Mouse (Mus musculus) gastrocnemius, postnatal 14 days (tissue): ENCODE measurements around the gene Ptgs2. TPM values are rescaled to one million over a fixed set of nuclear protein-coding genes. Genes with fewer than 3 reads are reported as not detected.

ENCODE experiments used
- DNase-seq: peaks from one replicate; pipeline ENCODE4 v3.0.0; 2021; ENCODE audit warnings: mixed read lengths
- intact Hi-C: fragments of 180-260 bp; cut with DNase I; formaldehyde crosslinking; loops from one replicate; pipeline ENCODE4 v1.15.1; 2025; ENCODE audit warnings: low total_unique reads
- long read RNA-seq, 2 experiments: library from polyadenylated mRNA; stranded (forward); transcript quantifications; one replicate each; pipeline ENCODE4 v2.0.0; 2021
- total RNA-seq, 2 experiments: library from RNA; stranded (reverse); gene quantifications; 2 replicates each; pipeline ENCODE4 v1.2.3; 2021

The Ptgs2 gene
- under 1 TPM; 0.27 to 0.31 TPM for total RNA-seq
- long read RNA-seq, experiment 1 = 0 reads
- long read RNA-seq, experiment 2 = 0 reads

DNA sequence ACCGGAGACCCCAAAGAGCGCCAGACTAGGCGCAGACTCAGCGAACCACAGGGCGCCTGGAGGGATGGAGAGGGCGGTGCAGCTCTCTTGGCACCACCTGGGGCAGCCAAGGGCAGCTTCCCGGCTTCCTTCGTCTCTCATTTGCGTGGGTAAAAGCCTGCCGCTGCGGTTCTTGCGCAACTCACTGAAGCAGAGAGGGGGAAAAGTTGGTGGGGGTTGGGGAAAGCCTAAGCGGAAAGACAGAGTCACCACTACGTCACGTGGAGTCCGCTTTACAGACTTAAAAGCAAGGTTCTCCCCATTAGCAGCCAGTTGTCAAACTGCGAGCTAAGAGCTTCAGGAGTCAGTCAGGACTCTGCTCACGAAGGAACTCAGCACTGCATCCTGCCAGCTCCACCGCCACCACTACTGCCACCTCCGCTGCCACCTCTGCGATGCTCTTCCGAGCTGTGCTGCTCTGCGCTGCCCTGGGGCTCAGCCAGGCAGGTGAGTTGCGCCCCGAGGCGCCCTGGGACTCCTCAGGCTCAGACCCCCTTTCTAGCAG lies at the start of gene Ptgs2:
TSS of gene Ptgs2 (plus strand) at position 242 of the 544 bp plus-strand sequence.
- intact Hi-C loops = no loop called here

DNA sequence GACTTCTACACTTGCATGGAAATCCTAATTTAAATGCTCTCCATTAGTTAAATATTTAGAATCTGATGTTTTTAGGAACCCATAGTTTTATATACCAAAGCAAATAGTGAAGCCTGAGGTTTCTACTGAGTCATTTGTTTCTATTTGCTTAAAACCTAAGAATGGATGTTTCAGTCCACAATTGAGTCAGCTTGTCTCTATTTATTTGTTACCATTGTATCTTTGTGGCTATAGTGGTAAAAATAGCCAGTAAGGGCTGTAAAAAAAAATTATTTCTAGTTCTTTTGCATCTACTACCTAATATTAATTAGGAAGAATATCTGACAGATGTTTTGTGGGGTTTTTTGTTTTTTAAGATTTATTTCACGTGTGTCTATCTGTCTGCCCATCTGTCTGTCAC lies 49.6 kb upstream of the Ptgs2 start:
- no peak for DNase-seq
- intact Hi-C loops = no loop called here

More for the DNA sequence above, at the start of gene Ptgs2:
- peak; percentile 42 for DNase-seq

DNA sequence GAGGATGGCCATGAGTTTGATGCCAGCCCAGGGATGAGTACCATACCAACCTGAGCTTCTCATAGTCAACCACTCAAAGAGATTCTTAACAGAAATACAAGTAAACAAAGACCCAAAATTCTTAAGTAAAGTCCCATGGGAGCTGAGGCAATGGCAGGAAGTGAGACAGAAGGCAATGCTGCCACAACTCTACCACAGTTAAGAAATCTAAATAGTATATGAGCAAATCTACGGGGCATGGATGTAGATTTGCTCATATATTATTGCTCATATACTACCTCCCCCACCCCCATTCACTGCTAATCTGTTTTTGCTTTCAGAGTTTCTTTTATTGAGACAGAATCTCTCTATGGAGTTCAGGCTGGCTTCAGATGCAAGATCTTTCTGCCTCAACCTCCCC lies 34.1 kb upstream of the Ptgs2 start:
- intact Hi-C loops = no loop called here

GRCm38 (mm10) chr1:150072880-150073279 lies 27.0 kb upstream of the Ptgs2 start:
- intact Hi-C loops = no loop called here
- DNase-seq = no peak

More for the DNA sequence above, 34.1 kb upstream of the Ptgs2 start:
- no peak for DNase-seq

GRCm38 (mm10) chr1:150074609-150075008 lies 25.2 kb upstream of the Ptgs2 start:
- DNase-seq = no peak
- intact Hi-C loops = no loop called here

DNA sequence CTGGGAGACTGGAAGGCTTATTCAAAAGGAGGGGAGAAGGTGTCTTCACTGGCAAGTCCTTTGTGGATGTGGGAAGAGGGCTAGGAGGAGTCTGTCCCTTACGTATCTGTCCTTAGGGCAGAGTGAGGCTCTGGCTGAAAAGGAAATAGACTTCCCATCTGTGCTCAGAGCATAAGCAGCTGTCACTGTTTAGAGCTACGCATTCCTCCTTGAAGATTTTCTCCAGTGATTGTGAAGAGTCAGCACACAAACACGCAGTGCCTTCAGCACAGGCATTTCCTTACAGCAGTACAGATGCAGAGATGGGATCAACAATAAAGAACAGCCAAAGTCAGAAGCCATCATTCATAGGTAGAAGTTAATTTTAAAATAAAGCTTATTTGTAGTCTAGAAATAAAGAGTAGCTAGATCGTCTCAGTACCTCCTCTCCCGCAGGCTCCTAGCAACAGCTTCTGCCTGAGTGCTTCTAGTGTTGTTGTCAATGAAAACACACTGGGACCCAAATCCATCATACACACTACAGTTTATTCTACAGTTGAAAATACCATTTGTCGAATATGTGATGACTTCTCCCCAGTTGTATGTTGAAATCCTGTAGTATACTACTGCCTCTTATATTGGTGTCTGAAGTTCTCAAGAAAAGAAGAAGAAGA lies 10.7 kb upstream of the Ptgs2 start:
- intact Hi-C loops = no loop called here
- DNase-seq = no peak

GRCm38 (mm10) chr1:150090229-150090628 lies 9.6 kb upstream of the Ptgs2 start:
- intact Hi-C loops = no loop called here
- no peak for DNase-seq

GRCm38 (mm10) chr1:150097036-150097435 lies 2.8 kb upstream of the Ptgs2 start:
- no peak for DNase-seq
- intact Hi-C loops = no loop called here

DNA sequence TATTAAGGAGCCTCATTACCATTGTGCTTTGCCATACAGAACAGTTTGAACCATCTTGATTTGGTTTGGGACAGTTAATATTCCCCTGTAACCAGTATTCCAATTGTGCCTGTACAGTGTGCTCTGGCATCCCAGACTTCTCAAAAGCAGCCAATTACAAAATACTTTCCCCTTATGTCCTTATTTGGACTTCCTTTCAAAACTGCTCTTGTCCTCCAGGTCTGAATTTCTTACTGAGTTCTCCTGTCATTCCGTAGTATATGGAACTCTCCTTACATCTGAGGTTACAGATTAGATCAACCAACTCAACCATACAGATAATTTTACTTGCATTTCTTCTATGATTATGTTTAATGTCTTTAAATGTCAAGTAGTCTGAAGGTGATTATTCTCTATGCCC lies 2.1 kb upstream of the Ptgs2 start:
- intact Hi-C loops = no loop called here
- no peak for DNase-seq

GRCm38 (mm10) chr1:150099374-150099773 lies 457 bp upstream of the Ptgs2 start:
- intact Hi-C loops = no loop called here
- DNase-seq = no peak

DNA sequence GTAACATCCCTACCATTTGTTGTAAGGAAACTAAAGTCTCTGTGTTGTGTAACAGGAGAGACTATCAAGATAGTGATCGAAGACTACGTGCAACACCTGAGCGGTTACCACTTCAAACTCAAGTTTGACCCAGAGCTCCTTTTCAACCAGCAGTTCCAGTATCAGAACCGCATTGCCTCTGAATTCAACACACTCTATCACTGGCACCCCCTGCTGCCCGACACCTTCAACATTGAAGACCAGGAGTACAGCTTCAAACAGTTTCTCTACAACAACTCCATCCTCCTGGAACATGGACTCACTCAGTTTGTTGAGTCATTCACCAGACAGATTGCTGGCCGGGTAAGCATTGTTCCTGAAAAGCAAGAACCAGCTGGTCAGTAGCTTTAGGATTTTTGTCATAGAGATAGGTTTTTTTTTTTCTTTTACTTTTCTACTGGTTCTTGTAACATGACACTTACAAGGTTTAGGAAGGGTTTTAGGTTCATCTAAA lies 4.4 kb downstream of the Ptgs2 start:
- intact Hi-C loops = no loop called here

GRCm38 (mm10) chr1:150106736-150107135 lies 6.9 kb downstream of the Ptgs2 start:
- intact Hi-C loops = no loop called here

More for the DNA sequence above, 4.4 kb downstream of the Ptgs2 start:
- DNase-seq = no peak

DNA sequence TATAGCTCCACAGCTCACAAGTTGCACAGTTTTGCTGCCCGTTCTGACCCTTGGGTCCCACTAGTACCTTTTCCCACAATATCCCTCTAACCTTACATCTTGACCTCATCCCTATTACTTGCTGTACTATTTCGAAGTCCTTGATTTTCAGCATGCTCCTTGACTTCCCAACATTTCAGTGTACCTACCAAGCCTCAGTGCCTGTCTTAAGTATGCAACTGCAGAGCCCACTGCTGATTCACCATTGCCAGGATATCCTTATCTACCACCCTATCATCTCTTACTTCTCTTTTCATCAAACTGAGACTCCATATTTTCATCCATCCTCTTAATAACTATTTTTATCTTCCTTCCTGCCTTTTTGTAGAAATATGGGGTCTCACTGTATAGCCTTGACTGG lies 9.8 kb downstream of the Ptgs2 start:
- intact Hi-C loops = no loop called here

More at GRCm38 (mm10) chr1:150106736-150107135, 6.9 kb downstream of the Ptgs2 start:
- no peak for DNase-seq

DNA sequence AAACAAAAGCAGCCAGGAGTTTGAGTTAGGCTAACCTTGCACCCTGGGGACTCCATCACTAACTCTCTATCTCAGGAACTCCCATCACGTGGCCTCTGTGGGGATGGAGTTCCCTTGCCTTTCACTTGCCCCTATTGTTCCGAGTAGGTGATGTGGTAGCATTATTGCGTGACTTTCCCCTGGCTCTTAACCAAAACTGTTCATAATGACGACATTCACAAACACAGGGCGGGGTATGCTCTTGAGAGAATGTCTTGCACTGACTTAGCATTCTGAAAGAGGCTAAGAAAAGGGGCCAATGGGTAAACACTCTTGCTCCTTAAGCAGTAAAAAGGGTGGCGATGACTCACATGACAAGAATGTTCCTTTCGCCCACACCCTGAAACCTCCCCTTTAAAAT lies 15.5 kb downstream of the Ptgs2 start:
- DNase-seq = no peak
- intact Hi-C loops = no loop called here

More for the DNA sequence above, 9.8 kb downstream of the Ptgs2 start:
- DNase-seq = no peak

DNA sequence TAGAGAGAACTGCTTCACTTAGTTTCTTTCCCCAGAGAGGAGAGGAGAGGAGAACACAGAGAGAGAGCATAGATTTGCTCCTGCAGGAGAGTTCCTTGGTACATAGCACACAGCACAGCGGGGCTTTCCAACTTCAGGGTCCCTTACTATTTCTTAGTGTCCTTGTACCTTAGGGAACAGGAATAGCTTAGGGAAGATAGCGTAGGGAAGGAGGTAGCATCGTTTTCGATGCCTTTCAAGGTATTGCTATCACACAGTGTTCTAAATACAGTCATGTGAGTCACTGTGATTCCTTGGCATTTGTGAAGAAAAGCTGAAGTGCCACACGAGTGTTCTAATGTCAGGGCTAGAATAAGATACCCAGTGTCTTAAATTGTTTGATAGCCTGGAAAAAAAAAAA lies 18.5 kb downstream of the Ptgs2 start:
- intact Hi-C loops = no loop called here
- no peak for DNase-seq

DNA sequence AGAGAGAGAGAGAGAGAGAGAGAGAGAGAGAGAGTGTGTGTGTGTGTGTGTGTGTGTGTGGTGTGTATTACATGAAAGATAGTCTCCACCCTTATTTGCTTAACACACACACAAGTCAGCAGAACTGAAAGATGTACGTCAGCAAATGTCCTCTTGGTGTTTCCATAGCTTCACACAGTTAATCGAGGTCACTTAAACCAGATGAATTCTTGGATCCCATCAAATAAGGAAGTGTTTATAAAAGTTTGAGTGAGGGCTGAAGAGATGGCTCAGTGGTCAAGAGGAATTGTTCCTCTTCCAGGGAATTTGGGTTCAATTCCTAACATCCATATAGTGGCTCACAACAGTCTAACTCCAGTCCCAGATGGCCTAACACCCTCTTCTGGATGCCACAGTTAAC lies 25.7 kb downstream of the Ptgs2 start:
- DNase-seq = no peak
- intact Hi-C loops = no loop called here

- intact Hi-C loops = no loop called here
- no peak for DNase-seq
Measured at GRCm38 (mm10) chr1:150130070-150130469, 30.2 kb downstream of the Ptgs2 start.

GRCm38 (mm10) chr1:150130586-150131275 lies 30.9 kb downstream of the Ptgs2 start:
- intact Hi-C loops = no loop called here
- DNase-seq = no peak

- no peak for DNase-seq
- intact Hi-C loops = no loop called here
Measured at GRCm38 (mm10) chr1:150135350-150135749, 35.5 kb downstream of the Ptgs2 start.

DNA sequence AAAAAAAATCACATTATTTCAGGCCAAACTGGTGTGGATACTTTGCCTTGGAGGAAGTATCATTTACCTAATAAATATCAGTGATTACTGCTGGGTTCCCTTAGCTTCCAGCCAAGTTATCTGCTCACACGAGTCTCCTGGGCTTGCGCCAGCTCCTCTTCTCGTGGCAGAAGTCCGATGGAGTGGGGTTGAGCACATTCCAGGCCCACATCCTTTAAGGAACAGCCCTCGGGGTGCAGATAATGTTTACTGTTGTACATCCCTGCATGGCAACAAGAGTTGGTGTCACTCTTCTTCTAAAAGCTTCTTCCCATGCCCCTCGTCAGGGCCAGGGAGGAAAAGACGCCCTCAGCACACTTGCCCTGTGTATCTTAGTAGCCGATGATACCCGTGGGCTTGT lies 39.9 kb downstream of the Ptgs2 start:
- intact Hi-C loops = no loop called here
- DNase-seq = peak; percentile 34

GRCm38 (mm10) chr1:150141939-150142338 lies 42.1 kb downstream of the Ptgs2 start:
- no peak for DNase-seq
- intact Hi-C loops = no loop called here
